Mouse (Mus musculus) ES-Bruce4 (cell line): ENCODE data around the gene Phyhipl. TPM values are rescaled to one million over a fixed set of nuclear protein-coding genes. Genes with fewer than 3 reads are reported as not detected.

Experiments used
- H3K27ac ChIP-seq: 2 replicates; pipeline ENCODE4 v1.5.1; 2012; ENCODE audit warnings: low read length, inconsistent platforms; ENCODE audit not compliant: insufficient read depth
- H3K27me3 ChIP-seq: 2 replicates; pipeline ENCODE4 v1.6.1; 2012; ENCODE audit warnings: mild to moderate bottlenecking, low read length, inconsistent platforms; ENCODE audit not compliant: control insufficient read depth, poor library complexity, insufficient read depth, severe bottlenecking
- H3K36me3 ChIP-seq: 2 replicates; pipeline ENCODE4 v1.6.1; 2012; ENCODE audit warnings: inconsistent platforms, mild to moderate bottlenecking, low read length, moderate library complexity; ENCODE audit not compliant: control insufficient read depth, poor library complexity, insufficient read depth, severe bottlenecking
- H3K4me1 ChIP-seq: one replicate; pipeline ENCODE4 v1.8.1; 2011; ENCODE audit warnings: low read length; ENCODE audit not compliant: control insufficient read depth, insufficient read depth
- H3K4me3 ChIP-seq: 2 replicates; pipeline ENCODE4 v1.5.1; 2011; ENCODE audit warnings: low read depth, mild to moderate bottlenecking, low read length
- H3K9ac ChIP-seq: 2 replicates; pipeline ENCODE4 v1.6.1; 2012; ENCODE audit warnings: low read depth, mild to moderate bottlenecking, inconsistent platforms; ENCODE audit not compliant: poor library complexity, severe bottlenecking
- H3K9me3 ChIP-seq: replicated peaks from 2 replicates; pipeline ENCODE4 v1.6.1; 2012; ENCODE audit warnings: mild to moderate bottlenecking, low read length, inconsistent platforms; ENCODE audit not compliant: control insufficient read depth, poor library complexity, insufficient read depth, severe bottlenecking
- CTCF ChIP-seq: IDR thresholded peaks from one replicate; pipeline ENCODE4 v1.8.1; 2011; ENCODE audit warnings: low read depth, low read length
- EP300 ChIP-seq: IDR thresholded peaks from 2 replicates; pipeline ENCODE4 v1.6.1; 2011; ENCODE audit warnings: low read depth, low read length; ENCODE audit not compliant: insufficient read depth
- POLR2A ChIP-seq: IDR thresholded peaks from one replicate; pipeline ENCODE4 v1.8.1; 2011; ENCODE audit warnings: low read length; ENCODE audit not compliant: insufficient read depth
- polyA plus RNA-seq: library from polyadenylated mRNA; stranded (reverse); fragments of >200 nt; gene quantifications from 2 replicates; pipeline ENCODE4 v1.2.4, GENCODE M21; 2011; ENCODE audit warnings: low read depth; ENCODE audit not compliant: missing spikeins, insufficient read depth, insufficient read length

Gene Phyhipl
- polyA plus RNA-seq, 1 experiment, result 4.8 TPM

GRCm38 (mm10) chr10:70654655-70655054 lies 1.1 kb downstream of the Phyhipl start:
- Histone ChIP-seq H3K36me3 (no peaks in the 10 kb centered on the region), H3K4me3 (no peak overlapping the region), H3K27ac (no peak overlapping the region), H3K27me3 (peaks cover 1% of the 10 kb centered on the region; the same call in 1 of the 2 replicates), H3K9ac (no peak overlapping the region), H3K9me3 (peaks cover 7% of the 10 kb centered on the region), H3K4me1 (no peaks in the 10 kb centered on the region)
- TF ChIP-seq EP300 (no peak), CTCF (no peak), POLR2A (no peak)

GRCm38 (mm10) chr10:70654139-70654538 lies 1.6 kb downstream of the Phyhipl start:
- peaks cover 7% of the 10 kb centered on the region for H3K9me3 ChIP-seq
- TF ChIP-seq POLR2A (no peak), CTCF (no peak), EP300 (no peak)
- no peak overlapping the region for H3K4me3 ChIP-seq
- no peaks in the 10 kb centered on the region for H3K36me3 ChIP-seq
- H3K27ac ChIP-seq, result no peak overlapping the region
- H3K9ac ChIP-seq, result no peak overlapping the region
- peaks cover 1% of the 10 kb centered on the region; the same call in 1 of the 2 replicates for H3K27me3 ChIP-seq
- H3K4me1 ChIP-seq, result no peaks in the 10 kb centered on the region

- Histone ChIP-seq H3K4me1 (no peaks in the 10 kb centered on the region), H3K27me3 (peaks cover 1% of the 10 kb centered on the region; the same call in 1 of the 2 replicates), H3K9me3 (peaks cover 3% of the 10 kb centered on the region), H3K27ac (no peak overlapping the region), H3K9ac (no peak overlapping the region), H3K4me3 (no peak overlapping the region), H3K36me3 (no peaks in the 10 kb centered on the region)
- TF ChIP-seq CTCF (no peak), POLR2A (no peak), EP300 (no peak)
These were observed 3.8 kb downstream of the Phyhipl start for GRCm38 (mm10) chr10:70651769-70652648.

- no peak overlapping the region for H3K4me3 ChIP-seq
- no peaks in the 10 kb centered on the region for H3K9me3 ChIP-seq
- no peaks in the 10 kb centered on the region for H3K36me3 ChIP-seq
- H3K4me1 ChIP-seq, result no peaks in the 10 kb centered on the region
- TF ChIP-seq CTCF, result no peak
- no peak for TF ChIP-seq EP300
- no peak for TF ChIP-seq POLR2A
- H3K9ac ChIP-seq, result no peak overlapping the region
- no peak overlapping the region for H3K27ac ChIP-seq
- H3K27me3 ChIP-seq, result no peaks in the 10 kb centered on the region
These were observed 6.9 kb downstream of the Phyhipl start for GRCm38 (mm10) chr10:70648831-70649230.

GRCm38 (mm10) chr10:70643131-70643530 lies 12.6 kb downstream of the Phyhipl start:
- H3K9me3 ChIP-seq, result no peaks in the 10 kb centered on the region
- H3K36me3 ChIP-seq, result no peaks in the 10 kb centered on the region
- no peak overlapping the region for H3K27ac ChIP-seq
- no peak for TF ChIP-seq CTCF
- no peaks in the 10 kb centered on the region for H3K27me3 ChIP-seq
- no peak overlapping the region for H3K4me3 ChIP-seq
- H3K4me1 ChIP-seq, result no peaks in the 10 kb centered on the region
- no peak overlapping the region for H3K9ac ChIP-seq

- Histone ChIP-seq H3K9me3 (no peaks in the 10 kb centered on the region), H3K9ac (no peak overlapping the region), H3K4me3 (no peak overlapping the region), H3K27me3 (no peaks in the 10 kb centered on the region), H3K27ac (no peak overlapping the region), H3K4me1 (no peaks in the 10 kb centered on the region), H3K36me3 (no peaks in the 10 kb centered on the region)
- TF ChIP-seq EP300, result no peak
- TF ChIP-seq POLR2A, result no peak
- no peak for TF ChIP-seq CTCF
These were observed 14.7 kb downstream of the Phyhipl start for GRCm38 (mm10) chr10:70640896-70641596.
